Mouse (Mus musculus): ENCODE data around the gene Ankrd33.

DNA sequence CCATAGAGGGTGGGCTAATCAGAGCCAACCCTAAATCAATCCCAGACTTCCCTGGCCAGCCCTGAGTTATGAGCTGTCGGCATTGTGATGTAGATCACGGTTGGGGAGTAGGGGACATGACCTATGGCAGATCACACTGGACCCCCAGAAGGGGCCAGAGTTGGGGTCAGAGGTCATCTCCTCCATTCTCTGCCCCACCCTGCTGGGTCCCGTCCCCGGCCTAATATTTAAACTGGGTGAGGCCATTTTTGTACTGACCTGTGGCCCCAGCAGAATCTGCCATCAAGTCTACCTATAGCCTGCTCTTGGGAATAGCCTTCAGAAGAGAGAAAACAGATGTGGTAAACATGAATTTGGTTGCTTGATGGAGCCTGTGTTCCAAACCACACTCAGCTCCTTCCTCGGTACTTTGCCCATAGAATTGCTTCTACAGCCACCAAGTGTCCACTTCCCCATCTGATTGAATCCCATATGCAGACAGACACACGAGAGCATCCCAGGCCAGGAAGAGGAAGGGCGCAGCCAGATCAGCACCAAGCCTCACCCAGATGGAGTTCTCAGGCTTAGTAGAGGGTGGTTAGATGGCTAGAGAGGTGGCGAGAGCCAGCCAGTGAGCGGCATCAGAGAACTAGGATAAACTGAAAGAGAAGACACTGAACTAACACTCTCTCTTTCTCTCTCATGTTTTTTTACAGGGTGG, 11.8 kb upstream of the Ankrd33 start:
- TF ChIP-seq CTCF (IDR thresholded peaks at IDR 0.05; ENCODE audit: low read depth) = no peak
- TF ChIP-seq EP300 (optimal IDR thresholded peaks at IDR 0.05) = no peak
